Mouse (Mus musculus): ENCODE results near the gene Nos1ap.

Gene Nos1ap

GRCm38 (mm10) chr1:170586715-170587114, 2.9 kb downstream of the Nos1ap start:
- DNase-seq = no peak

- no peak for DNase-seq
Measured at GRCm38 (mm10) chr1:170583925-170584324, 5.7 kb downstream of the Nos1ap start.

DNA sequence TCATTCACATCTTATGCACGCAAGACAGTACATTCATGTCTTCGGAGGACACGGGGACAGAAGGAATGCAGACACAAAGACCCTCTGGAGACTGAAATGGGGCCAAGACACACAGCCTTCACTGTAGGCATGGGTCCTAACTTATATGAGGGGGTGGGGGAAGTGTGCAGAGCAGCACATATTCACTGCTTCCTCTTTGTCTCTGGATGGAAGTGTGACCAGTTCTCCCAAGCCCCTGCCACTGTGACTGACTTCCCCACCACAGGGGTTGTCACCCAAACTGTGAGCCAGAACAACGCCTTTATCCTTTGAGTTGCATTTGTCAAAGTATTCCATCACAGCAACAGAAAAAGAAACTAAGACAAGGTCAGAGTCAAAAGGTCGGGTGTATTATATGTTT, 7.3 kb downstream of the Nos1ap start:
- no peak for DNase-seq

GRCm38 (mm10) chr1:170580485-170581110, 9.1 kb downstream of the Nos1ap start:
- DNase-seq = no peak

GRCm38 (mm10) chr1:170579476-170579875, 10.2 kb downstream of the Nos1ap start:
- DNase-seq = no peak

GRCm38 (mm10) chr1:170579063-170579462, 10.6 kb downstream of the Nos1ap start:
- DNase-seq = no peak

DNA sequence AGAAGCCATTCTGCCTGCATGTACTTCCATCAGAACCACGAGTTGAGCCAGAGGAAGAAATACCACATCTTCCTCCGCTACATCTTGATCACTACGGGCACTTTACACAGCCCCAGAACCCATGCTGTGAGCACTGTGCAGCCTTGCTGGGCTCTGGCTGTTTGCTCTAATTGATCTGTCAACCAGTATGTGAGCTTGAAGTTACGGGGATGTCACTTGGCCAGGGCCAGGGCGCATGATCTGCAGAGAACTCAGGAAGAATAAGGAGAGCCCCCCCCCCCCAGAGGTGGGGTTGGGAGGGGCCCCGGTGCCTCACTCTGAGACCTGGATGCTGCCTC, 13.0 kb downstream of the Nos1ap start:
- DNase-seq = no peak

GRCm38 (mm10) chr1:170576012-170576727, 13.5 kb downstream of the Nos1ap start:
- DNase-seq = no peak

GRCm38 (mm10) chr1:170573117-170573516, 16.5 kb downstream of the Nos1ap start:
- DNase-seq = no peak

GRCm38 (mm10) chr1:170566969-170567368, 22.7 kb downstream of the Nos1ap start:
- no peak for DNase-seq

DNA sequence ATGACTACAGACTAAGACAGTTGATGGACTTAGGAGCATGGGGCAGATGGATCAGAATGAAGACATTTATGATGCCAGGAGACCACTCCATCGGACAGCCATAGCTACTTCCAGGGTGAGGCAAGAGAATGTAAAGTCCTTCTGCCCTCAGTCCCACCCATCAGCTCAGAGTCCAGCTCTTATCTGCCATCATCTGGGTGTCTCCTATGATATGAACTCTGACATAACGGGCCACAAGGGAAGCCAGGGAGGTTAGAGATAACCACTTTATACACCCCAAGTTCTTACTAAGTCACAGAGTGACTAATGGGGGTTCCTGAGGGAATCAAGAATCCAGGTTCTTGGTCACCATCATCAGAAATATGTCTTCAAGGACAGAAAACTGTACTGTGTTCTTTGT, 23.1 kb downstream of the Nos1ap start:
- no peak for DNase-seq

GRCm38 (mm10) chr1:170564926-170565325, 24.7 kb downstream of the Nos1ap start:
- DNase-seq = no peak

GRCm38 (mm10) chr1:170562431-170562830, 27.2 kb downstream of the Nos1ap start:
- DNase-seq = no peak

GRCm38 (mm10) chr1:170560768-170561167, 28.9 kb downstream of the Nos1ap start:
- DNase-seq = no peak

GRCm38 (mm10) chr1:170557962-170558361, 31.7 kb downstream of the Nos1ap start:
- no peak for DNase-seq

DNA sequence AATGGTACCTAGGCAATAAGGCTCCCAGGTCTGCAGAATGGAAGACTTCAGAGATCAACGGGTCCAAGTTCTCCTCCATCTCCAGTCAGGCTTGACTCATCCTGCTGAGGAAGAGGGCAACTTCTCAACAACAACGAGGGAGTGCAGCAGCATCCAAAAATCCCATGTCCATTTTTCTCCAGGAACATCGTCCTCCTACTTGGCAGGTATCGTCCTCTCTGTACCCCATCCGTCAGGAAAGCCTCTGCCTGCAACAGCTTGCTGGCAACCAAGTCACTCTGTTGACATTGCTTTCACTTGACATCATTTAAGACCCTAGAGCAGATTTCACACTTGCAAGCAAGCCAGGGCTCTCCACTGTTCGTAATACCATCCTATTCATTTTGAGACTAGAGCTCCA, 33.0 kb downstream of the Nos1ap start:
- no peak for DNase-seq

- no peak for DNase-seq
Measured at GRCm38 (mm10) chr1:170554939-170555293, 34.7 kb downstream of the Nos1ap start.

GRCm38 (mm10) chr1:170554235-170554938, 35.3 kb downstream of the Nos1ap start:
- no peak for DNase-seq

DNA sequence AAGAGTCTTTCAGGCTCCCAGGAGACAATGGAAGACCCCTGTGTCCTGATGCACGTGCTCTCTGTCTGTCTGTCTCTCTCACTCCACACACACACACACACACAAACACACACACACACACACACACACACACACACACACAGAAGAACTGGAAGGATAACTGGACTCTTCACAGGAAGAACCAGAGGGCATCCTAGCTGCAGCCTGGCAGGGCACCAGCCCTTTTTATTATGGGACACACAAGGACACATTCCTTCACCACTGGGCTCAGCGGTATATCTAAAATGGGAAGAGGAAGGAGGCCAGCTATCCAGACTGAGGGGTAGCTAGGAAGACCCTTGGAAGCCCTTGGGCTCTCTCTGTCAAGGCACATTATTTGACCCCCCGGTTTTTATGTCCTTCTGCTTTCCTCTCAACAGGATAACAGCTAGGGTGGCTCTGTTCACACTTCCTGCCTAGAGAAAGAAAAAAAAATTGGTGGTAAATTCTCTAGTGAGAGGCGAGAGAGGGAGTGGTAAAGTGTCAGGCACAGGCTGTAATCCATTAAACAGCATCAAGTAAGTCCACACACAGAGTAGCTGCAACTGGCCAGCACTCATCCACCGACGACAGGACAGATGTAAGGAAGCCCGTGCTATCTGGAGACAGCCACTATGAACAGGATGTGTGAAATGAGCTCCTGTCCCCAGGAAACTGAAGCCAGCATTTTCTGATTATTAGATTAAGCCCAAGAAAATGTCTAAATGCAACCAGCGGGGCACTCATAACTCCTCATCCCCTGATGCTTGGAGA, 38.8 kb downstream of the Nos1ap start:
- DNase-seq = no peak

DNA sequence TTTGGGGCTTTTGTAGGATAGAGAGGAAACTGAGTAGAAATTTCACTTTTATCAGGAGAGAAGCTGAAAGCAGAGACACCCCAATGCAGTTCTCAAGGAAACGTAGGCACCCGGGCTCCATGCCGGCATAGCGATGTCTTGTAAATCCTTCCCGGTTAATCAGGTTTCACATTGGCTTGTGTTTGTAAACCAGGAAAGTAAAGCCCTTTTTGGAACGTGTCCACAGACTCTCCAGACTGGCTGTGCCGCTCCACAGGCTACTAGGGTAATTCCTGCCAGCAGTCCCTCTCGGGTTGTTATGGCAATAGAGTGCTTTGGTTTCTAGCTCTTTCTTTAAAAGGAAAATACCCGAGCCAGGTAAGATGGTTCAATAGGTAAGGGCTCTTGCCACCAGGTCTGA, 40.6 kb downstream of the Nos1ap start:
- DNase-seq = no peak

DNA sequence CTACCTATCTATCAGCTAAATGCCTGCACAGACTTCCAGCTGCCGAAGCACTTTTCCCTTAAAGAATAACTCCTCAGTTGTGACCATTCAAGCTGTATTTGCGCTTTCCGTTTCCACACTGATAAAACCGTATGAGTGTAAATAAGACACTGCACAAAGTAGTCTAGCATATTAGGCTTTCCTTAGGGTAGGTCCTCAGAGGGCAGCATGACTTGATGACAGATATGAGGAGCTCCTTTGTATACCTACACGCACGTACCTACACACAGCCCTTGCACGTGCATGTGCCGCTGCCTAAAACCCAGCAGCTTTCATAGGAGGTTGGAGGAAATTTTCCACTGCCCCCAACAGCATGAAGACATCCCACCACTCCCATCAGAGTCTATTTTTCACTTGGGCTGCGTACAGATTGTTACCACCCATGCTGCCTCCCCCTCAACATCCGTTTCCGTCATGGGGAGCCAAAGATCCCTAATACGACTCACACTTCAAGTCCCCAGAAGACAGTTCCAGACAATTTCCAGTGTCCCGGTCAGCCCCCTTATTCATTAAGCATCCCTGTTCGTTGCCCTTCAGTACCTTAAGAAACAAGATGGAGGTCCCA, 41.4 kb downstream of the Nos1ap start:
- no peak for DNase-seq

DNA sequence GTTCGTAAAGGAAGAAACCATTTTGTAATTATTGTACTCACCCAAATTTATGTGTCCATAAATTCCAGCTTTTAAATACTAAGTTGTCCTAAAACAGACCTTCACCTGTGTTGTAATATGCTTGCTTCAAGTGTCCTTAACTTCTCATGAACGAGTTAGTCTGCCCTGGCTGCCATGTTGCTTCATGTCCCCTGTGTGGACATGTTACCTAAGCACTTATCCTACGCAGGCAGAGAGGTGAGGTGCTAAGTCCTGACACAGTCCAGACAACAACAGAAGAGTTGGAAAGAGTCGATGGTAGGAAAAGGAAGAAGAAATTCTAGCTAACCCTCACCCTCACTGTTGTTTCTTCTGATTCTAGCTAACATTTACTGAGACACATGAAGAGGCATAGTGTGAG, 43.4 kb downstream of the Nos1ap start:
- DNase-seq = no peak

DNA sequence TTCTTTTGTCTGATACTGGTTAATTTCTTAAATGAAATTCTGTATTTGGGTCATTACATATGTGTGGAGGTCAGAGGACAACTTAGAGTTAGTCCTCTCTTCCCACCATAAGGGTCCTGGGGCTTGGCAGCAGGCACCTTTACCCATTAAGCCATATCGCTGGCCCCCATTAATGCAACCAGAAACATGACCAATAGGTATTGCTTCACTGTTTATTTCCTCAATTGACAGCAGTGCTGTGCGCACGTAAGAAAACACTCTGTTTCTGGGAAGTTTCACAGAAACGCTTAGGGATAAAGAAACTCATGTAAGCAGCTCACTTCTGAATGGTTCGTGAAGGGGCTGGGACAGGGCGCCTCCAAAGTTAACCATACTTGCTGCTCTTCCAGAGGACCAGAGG, 44.4 kb downstream of the Nos1ap start:
- no peak for DNase-seq

All from thymus, postnatal 25 days (tissue).